Mouse (Mus musculus): Measurements from ENCODE around the gene Cebpa. TPM values are rescaled to one million over a fixed set of nuclear protein-coding genes. Genes with fewer than 3 reads are reported as not detected.

The Cebpa gene
- total and polyA plus RNA-seq, 3 experiments = 0.02 TPM; not detected in 2

GRCm38 (mm10) chr7:35118099-35118781, 853 bp upstream of the Cebpa start:
- peaks cover 30% of the 10 kb centered on the region for H3K9me3 ChIP-seq (replicated peaks)
- DNase-seq (ENCODE audit: low spot score) (no peak), ATAC-seq (ENCODE audit: extremely low read depth, insufficient number of reproducible peaks, low FRiP score, poor library complexity, severe bottlenecking) (no peak)
- TF ChIP-seq GATA1 (IDR thresholded peaks at IDR 0.05; ENCODE audit: borderline replicate concordance, low read length) (no peak), TAL1 (conservative IDR thresholded peaks at IDR 0.05; ENCODE audit: low read depth, low read length) (no peak), GATA2 (IDR thresholded peaks at IDR 0.05; ENCODE audit: borderline replicate concordance, low read depth, low read length) (no peak), POLR2AphosphoS5 (IDR thresholded peaks at IDR 0.05; ENCODE audit: insufficient replicate concordance, low read depth, low read length) (no peak), CTCF (IDR thresholded peaks at IDR 0.05; ENCODE audit: low read depth, low read length) (no peak)
- no peaks in the 10 kb centered on the region for H3K36me3 ChIP-seq (replicated peaks)
- H3K4me3 ChIP-seq (ENCODE audit: low read depth, low read length) = no peak overlapping the region; the same call in 1 of the 2 replicates
- H3K27me3 ChIP-seq (ENCODE audit: insufficient read depth, low read length) = peaks cover 3% of the 10 kb centered on the region; the same call in 1 of the 2 replicates
- no peaks in the 10 kb centered on the region for H3K4me1 ChIP-seq (ENCODE audit: insufficient read depth, low read depth, low read length)

- ATAC-seq (ENCODE audit: extremely low read depth, insufficient number of reproducible peaks, low FRiP score, poor library complexity, severe bottlenecking) (no peak), DNase-seq (ENCODE audit: low spot score) (no peak)
- Histone ChIP-seq H3K4me3 (ENCODE audit: low read depth, low read length) (peak overlapping the region; percentile 7; the same call in 1 of the 2 replicates), H3K36me3 (replicated peaks) (no peaks in the 10 kb centered on the region), H3K9me3 (replicated peaks) (peaks cover 30% of the 10 kb centered on the region), H3K4me1 (ENCODE audit: insufficient read depth, low read depth, low read length) (no peaks in the 10 kb centered on the region), H3K27me3 (ENCODE audit: insufficient read depth, low read length) (no peaks in the 10 kb centered on the region; the same call in 1 of the 2 replicates)
- TF ChIP-seq GATA2 (IDR thresholded peaks at IDR 0.05; ENCODE audit: borderline replicate concordance, low read depth, low read length) (no peak), GATA1 (IDR thresholded peaks at IDR 0.05; ENCODE audit: borderline replicate concordance, low read length) (no peak), TAL1 (conservative IDR thresholded peaks at IDR 0.05; ENCODE audit: low read depth, low read length) (no peak), POLR2AphosphoS5 (IDR thresholded peaks at IDR 0.05; ENCODE audit: insufficient replicate concordance, low read depth, low read length) (no peak), CTCF (IDR thresholded peaks at IDR 0.05; ENCODE audit: low read depth, low read length) (no peak)
Measured at GRCm38 (mm10) chr7:35119506-35120145, 533 bp downstream of the Cebpa start.

GRCm38 (mm10) chr7:35120146-35120691, 1.1 kb downstream of the Cebpa start:
- Histone ChIP-seq H3K4me1 (ENCODE audit: insufficient read depth, low read depth, low read length) (no peaks in the 10 kb centered on the region), H3K4me3 (ENCODE audit: low read depth, low read length) (peak overlapping the region; percentile 7; the same call in 1 of the 2 replicates), H3K9me3 (replicated peaks) (peaks cover 30% of the 10 kb centered on the region), H3K27me3 (ENCODE audit: insufficient read depth, low read length) (no peaks in the 10 kb centered on the region; the same call in 1 of the 2 replicates), H3K36me3 (replicated peaks) (no peaks in the 10 kb centered on the region)
- ATAC-seq (ENCODE audit: extremely low read depth, insufficient number of reproducible peaks, low FRiP score, poor library complexity, severe bottlenecking) = no peak
- DNase-seq (ENCODE audit: low spot score) = no peak
- no peak for TF ChIP-seq GATA2 (IDR thresholded peaks at IDR 0.05; ENCODE audit: borderline replicate concordance, low read depth, low read length)
- TF ChIP-seq TAL1 (conservative IDR thresholded peaks at IDR 0.05; ENCODE audit: low read depth, low read length) = no peak
- no peak for TF ChIP-seq GATA1 (IDR thresholded peaks at IDR 0.05; ENCODE audit: borderline replicate concordance, low read length)

- DNase-seq (ENCODE audit: low spot score) (no peak), ATAC-seq (ENCODE audit: extremely low read depth, insufficient number of reproducible peaks, low FRiP score, poor library complexity, severe bottlenecking) (no peak)
- Histone ChIP-seq H3K9me3 (replicated peaks) (peaks cover 30% of the 10 kb centered on the region), H3K4me1 (ENCODE audit: insufficient read depth, low read depth, low read length) (no peaks in the 10 kb centered on the region), H3K27me3 (ENCODE audit: insufficient read depth, low read length) (no peaks in the 10 kb centered on the region; the same call in 1 of the 2 replicates), H3K36me3 (replicated peaks) (no peaks in the 10 kb centered on the region), H3K4me3 (ENCODE audit: low read depth, low read length) (no peak overlapping the region)
- TF ChIP-seq CTCF (IDR thresholded peaks at IDR 0.05; ENCODE audit: low read depth, low read length) (no peak), GATA2 (IDR thresholded peaks at IDR 0.05; ENCODE audit: borderline replicate concordance, low read depth, low read length) (no peak), POLR2AphosphoS5 (IDR thresholded peaks at IDR 0.05; ENCODE audit: insufficient replicate concordance, low read depth, low read length) (no peak), GATA1 (IDR thresholded peaks at IDR 0.05; ENCODE audit: borderline replicate concordance, low read length) (no peak)
Measured at GRCm38 (mm10) chr7:35121150-35121549, 2.1 kb downstream of the Cebpa start.

GRCm38 (mm10) chr7:35122401-35123320, 3.6 kb downstream of the Cebpa start:
- Histone ChIP-seq H3K36me3 (replicated peaks) (no peaks in the 10 kb centered on the region), H3K9me3 (replicated peaks) (peaks cover 30% of the 10 kb centered on the region), H3K4me1 (ENCODE audit: insufficient read depth, low read depth, low read length) (no peaks in the 10 kb centered on the region), H3K27me3 (ENCODE audit: insufficient read depth, low read length) (no peaks in the 10 kb centered on the region; the same call in 1 of the 2 replicates), H3K4me3 (ENCODE audit: low read depth, low read length) (no peak overlapping the region)
- no peak for DNase-seq (ENCODE audit: low spot score)
- TF ChIP-seq TAL1 (conservative IDR thresholded peaks at IDR 0.05; ENCODE audit: low read depth, low read length) (no peak), GATA2 (IDR thresholded peaks at IDR 0.05; ENCODE audit: borderline replicate concordance, low read depth, low read length) (no peak), GATA1 (IDR thresholded peaks at IDR 0.05; ENCODE audit: borderline replicate concordance, low read length) (no peak), POLR2AphosphoS5 (IDR thresholded peaks at IDR 0.05; ENCODE audit: insufficient replicate concordance, low read depth, low read length) (no peak), CTCF (IDR thresholded peaks at IDR 0.05; ENCODE audit: low read depth, low read length) (no peak)
- no peak for ATAC-seq (ENCODE audit: extremely low read depth, insufficient number of reproducible peaks, low FRiP score, poor library complexity, severe bottlenecking)

Data from G1E (cell line).